Mouse (Mus musculus): ENCODE data around the gene Cdc42bpg.
A peak's percentile ranks its signal among the peaks of the same experiment; 100 is the strongest.

Cdc42bpg gene

DNA sequence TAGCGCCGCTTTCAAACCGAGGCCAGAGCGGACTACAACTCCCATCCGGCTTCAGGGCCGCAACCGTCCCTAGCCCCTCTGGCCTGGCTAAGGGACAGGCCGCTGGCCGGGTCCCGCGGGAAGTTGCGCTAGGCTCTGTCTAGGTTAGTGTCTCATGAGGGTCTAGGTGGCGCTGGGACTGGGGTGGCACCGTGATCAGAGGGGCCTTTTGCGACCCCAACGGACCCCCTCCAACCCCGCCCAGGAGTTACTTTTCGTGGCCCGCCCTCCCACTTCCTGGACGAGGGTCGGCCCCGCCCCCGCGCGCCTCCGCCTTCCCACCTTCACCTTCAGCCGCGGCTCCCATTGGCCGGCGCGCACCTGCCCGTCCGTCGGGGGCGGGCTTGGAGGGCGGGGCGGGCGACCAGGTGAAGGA lies at the start of gene Cdc42bpg:
TSS of gene Cdc42bpg (plus strand) at position 320 of the 415 bp plus-strand sequence.
- peak; percentile 94 for DNase-seq

DNA sequence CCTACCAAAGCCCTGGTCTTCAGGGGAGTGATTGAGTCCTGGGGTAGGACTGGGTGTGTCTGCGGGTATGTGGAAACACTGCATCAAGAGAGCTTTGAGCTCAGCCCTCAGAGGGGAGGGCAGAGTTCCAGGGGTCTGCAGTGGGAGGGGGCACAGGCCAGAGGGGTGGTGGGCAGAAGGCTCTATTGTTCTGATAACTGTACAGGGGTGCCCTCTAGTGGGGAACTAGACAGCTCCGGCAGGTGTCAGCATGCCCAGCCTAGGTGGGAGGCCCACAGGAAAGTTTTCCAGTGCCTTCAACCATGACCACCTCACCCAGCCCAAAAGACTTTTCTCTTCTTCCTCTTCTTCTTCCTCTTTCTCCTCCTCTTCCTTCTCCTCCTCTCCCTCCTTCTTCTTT lies 45.8 kb upstream of the Cdc42bpg start:
- DNase-seq: peak; percentile 45 to 54

DNA sequence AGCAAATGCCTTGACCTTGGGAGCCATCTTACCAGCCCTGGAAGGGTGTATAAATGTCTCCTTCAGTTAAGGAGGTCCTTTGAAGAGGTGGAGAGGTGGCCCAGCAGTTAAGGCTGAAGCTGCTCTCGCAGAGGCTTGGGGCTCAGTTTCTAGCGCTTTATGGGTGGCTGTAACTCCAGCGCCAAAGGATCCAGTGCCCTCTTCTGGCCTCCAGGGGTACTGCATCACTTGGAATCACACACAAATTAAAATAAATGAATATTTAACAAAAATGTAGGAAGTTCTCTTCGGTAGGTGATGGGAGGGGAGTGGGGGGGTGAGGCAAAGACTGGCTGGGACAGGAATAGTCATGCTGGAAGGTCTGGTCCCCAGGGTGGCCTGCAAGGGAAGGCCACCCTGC lies 45.3 kb upstream of the Cdc42bpg start:
- DNase-seq: peak; percentile 16 to 29

GRCm38 (mm10) chr19:6261379-6261778 lies 44.9 kb upstream of the Cdc42bpg start:
- DNase-seq: peak in 1 of 2 experiments; percentile 15

DNA sequence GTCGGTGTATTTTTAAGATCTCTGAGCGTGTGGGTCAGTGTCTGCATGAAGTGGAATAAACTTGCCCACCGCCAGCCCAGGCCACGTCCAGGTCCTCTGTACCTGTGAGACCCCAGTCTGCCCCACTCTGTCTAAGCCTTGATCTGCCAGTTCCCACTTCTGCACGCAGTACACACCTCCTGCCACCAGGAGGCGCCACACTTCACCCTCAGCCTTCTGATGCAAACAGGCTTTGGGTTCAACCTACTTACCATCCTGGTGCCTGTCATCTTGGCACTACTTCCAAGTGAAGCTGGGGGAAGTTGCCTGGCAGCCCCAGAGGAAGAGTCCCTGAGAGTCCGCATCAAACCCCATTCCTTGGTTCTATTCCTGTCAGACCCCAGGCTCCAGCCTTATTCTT lies 44.0 kb upstream of the Cdc42bpg start:
- DNase-seq: peak; percentile 78 to 87

- DNase-seq: peak in 1 of 2 experiments; percentile 31
These were observed 43.3 kb upstream of the Cdc42bpg start for GRCm38 (mm10) chr19:6262839-6263433.

DNA sequence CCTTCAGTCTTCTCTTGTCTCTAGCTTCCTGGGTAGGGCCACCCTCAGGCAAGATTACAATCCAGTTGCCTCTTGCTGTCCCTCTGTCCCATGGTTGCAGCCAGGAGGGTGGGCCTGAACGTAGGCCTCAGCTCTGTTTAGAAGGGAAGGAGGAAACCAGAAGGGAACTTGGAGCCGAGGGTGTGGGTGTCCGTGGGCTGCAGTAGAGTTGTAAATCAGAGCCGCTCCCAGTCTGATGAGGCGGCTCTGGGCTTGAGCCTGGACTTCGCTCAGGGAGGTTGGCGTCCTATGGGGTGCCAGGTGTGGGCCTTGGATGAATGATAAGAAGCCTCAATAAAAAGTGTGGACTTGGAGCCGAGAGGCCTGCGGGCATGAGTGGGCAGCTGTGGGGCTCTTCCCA lies 42.1 kb upstream of the Cdc42bpg start:
- DNase-seq: peak in 1 of 2 experiments; percentile 20

DNA sequence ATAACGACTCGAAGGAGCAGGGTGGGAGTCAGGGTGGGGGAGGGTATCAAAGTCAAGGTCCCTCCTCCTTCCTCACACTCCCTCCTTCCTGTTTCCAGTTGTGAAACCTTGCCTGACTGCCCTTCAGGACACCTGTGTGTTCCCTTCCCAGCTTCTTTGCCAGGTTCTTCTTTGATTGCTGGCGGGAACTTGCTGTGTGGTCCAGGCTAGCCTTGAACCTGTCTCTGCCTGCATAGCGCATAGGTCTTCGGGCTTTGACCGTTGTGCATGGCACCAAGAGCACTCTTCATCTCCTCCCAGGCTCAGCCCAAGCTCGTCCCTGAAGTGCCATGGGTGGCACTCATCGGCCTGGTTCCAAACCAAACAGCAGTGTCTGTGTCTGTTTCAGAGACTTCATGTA lies 41.3 kb upstream of the Cdc42bpg start:
- no peak for DNase-seq

GRCm38 (mm10) chr19:6265727-6266182 lies 40.5 kb upstream of the Cdc42bpg start:
- peak in 1 of 2 experiments; percentile 28 for DNase-seq

DNA sequence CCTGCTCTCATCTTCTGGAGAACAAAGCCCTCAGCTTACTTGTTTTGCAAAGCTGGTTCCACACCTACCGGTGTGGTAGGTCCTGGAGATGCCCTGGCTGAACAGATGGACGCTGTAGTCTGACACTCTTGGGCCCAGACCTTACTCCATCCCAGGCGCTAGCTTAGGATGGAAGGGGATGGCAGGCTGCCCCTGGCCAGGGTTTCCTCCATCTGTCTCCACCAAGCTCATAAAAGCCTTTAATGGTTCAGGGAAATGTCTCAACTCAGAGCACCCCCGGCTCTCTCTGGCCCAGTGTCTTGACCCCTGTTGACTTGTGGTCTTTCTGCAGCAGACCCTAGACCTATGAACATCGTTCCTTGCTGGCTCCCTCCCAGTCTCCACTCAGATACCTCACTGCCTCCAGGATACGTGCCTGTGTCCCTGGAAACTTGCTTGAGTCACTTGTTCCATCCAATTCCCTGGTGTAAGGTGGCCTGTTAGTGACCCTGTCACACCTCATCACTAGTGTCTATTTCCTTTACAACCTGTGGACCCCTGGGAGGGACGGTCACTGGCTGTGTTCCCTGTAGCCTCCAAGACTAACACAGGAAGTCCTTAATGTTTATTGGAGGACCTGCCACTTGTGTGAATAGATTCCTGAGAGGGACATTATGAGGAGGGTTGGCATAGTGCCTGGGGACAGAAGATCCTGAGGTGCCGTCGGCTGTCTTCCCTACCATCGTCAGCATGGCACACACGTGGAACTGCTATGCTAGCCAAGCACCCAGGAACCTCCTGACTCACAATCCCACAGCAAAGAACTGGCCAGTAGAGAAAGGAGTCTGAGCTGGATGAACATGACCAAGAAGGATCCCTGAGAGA lies 38.7 kb upstream of the Cdc42bpg start:
- DNase-seq: peak; percentile 92 to 95

- peak; percentile 84 to 88 for DNase-seq
These were observed 38.1 kb upstream of the Cdc42bpg start for GRCm38 (mm10) chr19:6268170-6268528.

- DNase-seq: peak in 1 of 2 experiments; percentile 19
These were observed 37.6 kb upstream of the Cdc42bpg start for GRCm38 (mm10) chr19:6268670-6269132.

- DNase-seq: peak in 1 of 2 experiments; percentile 13
These were observed 36.3 kb upstream of the Cdc42bpg start for GRCm38 (mm10) chr19:6269798-6270475.

- peak in 1 of 2 experiments; percentile 12 for DNase-seq
These were observed 35.6 kb upstream of the Cdc42bpg start for GRCm38 (mm10) chr19:6270661-6271060.

- DNase-seq: no peak
These were observed 35.0 kb upstream of the Cdc42bpg start for GRCm38 (mm10) chr19:6271206-6271605.

GRCm38 (mm10) chr19:6272053-6272452 lies 34.2 kb upstream of the Cdc42bpg start:
- no peak for DNase-seq

GRCm38 (mm10) chr19:6272738-6273137 lies 33.5 kb upstream of the Cdc42bpg start:
- no peak for DNase-seq

GRCm38 (mm10) chr19:6273592-6273991 lies 32.7 kb upstream of the Cdc42bpg start:
- DNase-seq: peak in 1 of 2 experiments; percentile 39

DNA sequence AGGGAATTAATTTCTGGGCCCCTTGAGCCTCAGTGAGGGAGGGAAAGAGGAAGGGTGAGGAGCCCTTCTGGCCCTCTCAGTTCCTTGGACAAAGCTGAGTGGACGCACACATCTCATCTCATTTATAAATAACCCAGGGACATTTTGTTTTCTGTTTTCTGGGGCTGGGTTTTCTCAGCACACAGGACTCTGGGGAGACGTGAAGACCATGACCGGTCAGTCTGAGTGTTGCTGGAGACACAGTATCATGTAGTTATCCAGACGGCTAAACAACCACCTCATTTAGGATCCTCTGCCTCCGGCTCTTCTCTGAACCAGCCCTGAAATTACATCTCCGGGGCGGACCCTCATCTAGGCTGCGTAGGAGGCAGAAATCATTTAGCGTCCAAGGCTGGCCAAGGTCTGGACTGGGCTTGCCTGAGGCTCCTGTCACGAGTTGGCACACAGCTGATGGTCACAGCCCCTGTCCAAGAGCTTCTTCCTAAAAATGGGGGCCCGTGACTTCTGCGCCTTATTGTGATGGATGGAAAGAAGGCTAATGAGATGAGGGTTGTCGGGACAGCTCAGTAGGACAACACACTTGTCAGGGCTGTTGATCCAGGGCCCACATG lies 32.2 kb upstream of the Cdc42bpg start:
- DNase-seq: peak in 1 of 2 experiments; percentile 41

- DNase-seq: no peak
These were observed 30.4 kb upstream of the Cdc42bpg start for GRCm38 (mm10) chr19:6275740-6276389.

DNA sequence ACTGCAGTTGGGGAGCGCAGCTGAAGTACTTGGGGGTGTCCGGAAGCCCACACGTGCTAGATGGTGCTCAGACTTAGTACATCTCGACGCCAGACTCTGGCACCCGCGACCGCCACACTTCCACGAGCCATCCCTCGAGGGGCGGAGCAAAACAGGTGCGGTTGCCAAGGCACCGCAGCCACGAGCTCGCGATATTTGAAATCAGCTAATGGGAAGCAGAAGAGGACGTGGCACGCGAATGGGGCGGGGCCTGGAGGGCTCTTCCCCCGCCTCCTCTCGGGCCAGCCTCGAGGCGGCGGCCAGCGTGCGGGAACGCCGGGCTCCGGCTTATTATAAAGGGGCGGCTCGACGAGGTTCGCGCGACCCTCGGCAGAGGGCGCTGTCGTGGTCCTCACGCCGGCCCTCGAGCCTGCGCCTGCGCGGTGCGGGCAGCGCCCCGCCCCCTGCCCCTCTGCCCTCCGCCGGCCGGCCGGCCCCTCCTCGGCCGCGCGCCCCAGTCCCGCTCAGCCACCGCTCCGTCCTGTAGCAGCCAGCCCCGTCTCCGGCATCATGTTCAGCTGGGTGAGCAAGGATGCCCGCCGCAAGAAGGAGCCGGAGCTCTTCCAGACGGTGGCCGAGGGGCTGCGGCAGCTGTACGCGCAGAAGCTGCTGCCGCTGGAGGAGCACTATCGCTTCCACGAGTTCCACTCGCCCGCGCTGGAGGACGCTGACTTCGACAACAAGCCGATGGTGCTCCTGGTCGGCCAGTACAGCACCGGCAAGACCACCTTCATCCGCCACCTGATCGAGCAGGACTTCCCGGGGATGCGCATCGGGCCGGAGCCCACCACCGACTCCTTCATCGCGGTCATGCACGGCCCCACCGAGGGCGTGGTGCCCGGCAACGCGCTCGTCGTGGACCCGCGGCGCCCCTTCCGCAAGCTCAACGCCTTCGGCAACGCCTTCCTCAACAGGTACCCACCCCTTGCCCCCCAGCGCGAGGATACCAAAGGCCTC lies 29.5 kb upstream of the Cdc42bpg start, which contains the start of gene Ehd1:
TSS of gene Ehd1 (plus strand) at position 300 of the 996 bp plus-strand sequence.
- DNase-seq: peak; percentile 96 to 99

All from cerebellum, adult 18-20 months (tissue).